Mouse (Mus musculus) cerebellum, postnatal 4 days (tissue): ENCODE data around the gene Nmt1.
A peak's percentile ranks its signal among the peaks of the same experiment; 100 is the strongest.

Experiments used
- DNase-seq, 2 experiments: peaks; one replicate each; pipeline ENCODE4 v3.0.0; 2022; ENCODE audit warnings: low spot score in 2 of 2, mixed read lengths in 1 of 2

Gene Nmt1

DNA sequence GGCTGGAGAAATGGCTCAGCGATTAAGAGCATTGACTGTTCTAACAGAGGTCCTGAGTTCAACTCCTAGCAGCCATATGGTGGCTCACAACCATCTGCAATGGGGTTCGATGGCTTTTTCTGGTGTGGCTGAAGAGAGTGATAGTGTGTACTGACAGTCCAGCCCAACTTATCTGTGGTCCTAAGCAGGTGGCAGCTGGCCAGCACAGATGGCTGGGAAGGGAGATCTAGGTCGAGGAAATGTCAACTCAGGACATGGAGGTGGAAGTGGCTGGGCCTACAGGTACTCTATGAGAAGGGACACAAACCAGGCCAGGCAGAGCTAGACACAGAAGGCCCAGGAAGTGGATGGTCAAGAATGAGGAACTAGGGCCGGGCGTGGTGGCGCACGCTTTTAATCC, 48.0 kb downstream of the Nmt1 start:
- DNase-seq = no peak

DNA sequence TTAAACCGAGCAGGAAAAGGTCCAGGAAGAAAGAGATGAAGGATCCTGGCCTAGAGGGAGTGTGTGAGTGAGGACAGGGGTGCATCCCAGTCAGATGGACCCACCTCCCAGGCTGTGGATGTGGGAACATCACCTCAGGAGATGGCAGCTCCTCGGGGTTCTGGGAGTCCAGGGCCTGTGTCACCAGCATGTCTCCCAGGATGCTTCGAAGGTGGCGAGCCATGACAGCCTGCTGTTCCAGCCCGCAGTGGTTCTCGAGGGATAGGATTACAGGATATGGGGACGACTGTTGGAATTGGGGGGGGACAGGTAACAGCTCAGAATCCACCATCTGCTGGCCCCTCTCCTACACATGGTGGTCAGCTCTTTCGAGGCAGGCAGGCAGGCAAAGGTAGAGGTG, 48.6 kb downstream of the Nmt1 start:
- no peak for DNase-seq

DNA sequence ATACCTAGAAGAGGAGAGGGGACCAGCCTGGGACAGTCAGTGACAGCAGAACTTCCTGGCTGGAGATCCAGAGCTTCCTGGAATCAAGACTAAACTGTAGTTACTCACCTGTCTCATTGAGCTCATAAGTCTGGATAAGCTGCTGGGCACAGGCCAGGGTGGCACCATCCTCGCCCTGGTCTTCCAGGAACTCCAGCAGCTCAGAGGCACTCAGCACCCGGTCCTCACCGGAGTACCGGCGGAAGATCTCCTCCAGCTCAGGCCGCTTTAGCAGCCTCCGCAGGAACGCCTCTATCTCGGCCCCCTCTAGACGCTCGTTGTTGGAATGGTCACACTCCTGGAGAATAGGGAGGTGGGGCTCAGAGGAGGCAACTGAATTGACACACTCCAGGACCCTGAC, 50.1 kb downstream of the Nmt1 start:
- no peak for DNase-seq

DNA sequence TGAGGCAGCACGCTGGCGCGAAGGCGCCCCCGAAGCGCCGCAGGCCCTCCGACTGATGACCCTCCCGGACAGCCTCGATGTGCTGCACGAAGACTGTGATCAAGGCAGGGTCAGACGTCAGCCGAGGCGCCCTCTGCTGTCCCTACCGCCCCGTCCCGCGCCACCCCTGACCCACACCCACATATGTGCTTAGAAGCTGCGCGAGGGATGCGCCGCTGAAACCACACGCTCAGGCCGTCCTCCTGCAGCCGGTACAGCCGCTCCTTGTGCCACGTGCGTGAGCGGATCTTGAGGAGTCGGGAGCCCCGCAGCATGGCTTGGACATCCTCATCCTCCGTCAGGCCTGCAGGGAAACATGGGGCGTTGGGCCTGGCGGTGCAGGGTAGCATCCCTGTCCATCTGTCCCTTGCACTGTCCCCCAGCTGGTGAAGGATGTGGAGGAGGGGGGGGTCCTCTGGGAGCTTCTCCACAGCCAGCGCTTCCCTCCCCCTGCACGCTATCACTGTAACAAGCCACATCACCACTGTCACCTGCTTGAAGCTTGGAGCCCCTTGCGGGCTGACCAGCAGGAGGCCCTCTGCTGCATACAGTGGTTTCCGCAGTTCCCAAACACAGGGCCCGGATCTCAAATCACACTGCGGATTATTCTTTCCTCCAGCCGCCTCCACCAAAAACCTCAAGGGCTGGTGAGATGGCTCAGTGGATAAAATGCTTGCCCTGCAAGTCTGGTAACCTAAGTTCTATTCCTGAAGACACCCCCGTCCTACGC, 52.5 kb downstream of the Nmt1 start:
- no peak for DNase-seq

DNA sequence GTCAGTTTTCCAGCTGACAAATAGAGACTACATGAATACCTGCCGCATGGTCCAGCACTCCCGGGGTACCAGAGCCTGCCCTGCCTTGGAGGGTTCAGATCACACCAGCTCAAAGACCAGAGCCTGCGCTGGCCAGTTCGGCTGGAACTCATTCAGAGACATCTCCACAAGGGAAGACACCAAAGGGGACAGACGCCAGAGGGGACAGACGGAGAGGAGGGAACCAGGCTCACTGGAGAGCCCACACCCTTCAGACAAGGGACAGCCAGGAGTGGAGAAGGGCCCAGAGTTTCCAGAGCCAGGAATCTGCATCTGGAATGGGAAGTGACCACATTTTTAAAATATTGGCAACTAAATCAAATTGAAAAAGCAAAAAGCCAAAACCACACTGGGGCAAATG, 53.6 kb downstream of the Nmt1 start:
- DNase-seq = no peak

DNA sequence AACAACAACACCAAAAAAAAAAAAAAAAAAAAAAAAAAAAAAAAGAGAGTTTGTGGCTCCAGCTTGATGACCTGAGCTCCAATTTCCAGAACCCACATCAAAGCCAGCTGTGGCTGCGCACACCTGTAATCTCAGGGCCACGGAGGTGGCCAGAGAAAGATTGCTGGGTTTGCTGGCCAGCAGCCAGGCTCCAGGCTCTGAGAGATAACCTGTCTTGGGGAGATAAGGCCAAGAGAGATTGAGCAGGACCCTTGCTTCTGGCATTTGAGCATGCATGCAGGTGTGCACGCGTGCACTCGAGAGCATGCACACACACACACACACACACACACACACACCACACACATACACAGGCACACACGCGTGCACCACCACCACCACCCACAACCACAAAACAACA, 65.3 kb downstream of the Nmt1 start:
- DNase-seq = no peak

DNA sequence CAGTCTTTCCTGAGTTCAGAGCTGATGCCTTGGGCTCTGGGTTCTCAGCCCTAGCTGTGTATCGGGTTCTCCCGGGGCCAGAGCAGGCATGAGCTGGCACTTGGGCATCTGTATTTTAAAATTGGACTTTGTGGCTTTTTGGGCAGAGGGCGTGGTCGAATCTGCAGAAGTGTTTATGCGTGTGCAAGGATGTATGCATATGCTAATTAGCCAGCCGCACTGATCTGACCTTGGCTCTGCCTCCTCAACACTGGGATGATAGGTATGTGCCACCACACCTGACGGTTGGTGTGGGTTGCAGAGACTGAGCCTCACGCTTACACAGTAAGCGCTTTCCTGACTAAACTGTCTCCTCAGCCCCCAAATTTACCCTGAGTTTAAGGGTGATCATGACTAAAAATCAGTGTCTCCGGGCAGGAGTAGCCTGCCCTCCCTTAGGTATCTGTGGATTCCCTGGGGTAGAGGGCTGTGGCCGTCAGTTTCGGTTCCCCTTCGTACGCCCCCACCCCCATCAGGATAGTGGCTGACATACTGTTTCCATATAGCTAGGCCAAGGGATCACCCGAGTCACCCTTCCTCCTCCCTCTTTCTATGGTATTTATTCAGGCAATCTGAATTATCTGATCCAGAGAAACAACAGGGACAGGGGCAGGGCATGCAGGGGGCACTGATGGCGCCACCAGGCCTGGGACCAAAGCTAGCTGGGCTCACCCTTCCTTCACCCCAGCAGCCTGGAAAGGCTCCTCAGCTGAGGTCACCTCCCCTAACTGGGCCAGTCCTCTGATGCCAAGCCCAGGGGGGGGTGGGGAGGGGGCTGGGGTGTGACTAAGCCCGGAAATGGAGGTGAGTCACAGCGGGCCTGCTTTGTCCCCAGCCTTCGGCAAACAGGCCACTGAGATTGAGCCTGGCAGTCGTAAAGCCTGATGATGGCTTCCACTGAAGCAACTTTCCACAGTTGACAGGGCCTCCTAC, 66.2 kb downstream of the Nmt1 start:
- no peak for DNase-seq

DNA sequence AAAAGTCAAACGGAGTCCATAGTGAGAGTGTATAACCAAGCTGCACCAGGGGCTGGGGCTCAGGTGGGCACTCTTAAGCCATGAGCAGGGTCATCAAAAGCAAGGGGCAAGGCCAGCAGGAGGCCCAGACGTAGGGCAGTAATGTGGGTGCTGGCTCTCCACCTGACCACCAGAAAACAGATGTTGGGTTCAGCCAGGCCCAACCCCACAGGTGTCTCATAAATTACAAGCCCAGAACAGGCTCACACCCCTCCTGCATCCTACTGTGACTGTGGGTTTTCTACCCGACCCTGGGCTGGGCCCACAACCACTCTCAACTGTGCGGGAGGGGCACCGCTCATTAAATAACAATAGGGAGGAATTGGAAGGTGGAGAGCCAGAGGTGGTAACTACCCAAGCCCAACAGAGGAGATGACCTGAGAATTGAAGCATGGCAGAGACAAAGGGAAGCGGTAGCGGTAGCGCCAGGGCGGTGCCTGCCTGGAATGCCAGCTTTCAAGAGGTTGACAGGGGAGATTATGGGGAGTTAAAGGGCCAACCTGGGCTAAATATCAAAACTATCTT, 67.2 kb downstream of the Nmt1 start:
- no peak for DNase-seq

DNA sequence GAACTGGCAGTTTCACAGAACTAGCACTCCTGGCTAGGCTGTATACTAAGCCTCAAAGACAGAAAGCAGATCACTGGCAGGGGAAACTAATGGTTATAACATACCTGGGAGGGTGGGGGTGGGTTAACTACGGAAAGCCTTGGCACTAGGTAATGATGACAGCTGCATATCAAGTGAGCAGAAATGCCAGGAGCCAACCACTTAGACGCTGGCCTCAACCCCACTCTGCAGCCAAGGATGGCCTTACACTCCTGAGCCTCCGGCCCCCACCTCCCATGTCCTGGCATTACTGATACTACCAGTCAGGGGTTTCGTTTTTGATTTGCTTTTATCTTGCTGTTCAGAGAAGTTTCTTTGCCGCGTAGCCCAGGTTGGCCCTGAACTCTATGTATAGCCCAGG, 67.8 kb downstream of the Nmt1 start:
- DNase-seq = no peak

DNA sequence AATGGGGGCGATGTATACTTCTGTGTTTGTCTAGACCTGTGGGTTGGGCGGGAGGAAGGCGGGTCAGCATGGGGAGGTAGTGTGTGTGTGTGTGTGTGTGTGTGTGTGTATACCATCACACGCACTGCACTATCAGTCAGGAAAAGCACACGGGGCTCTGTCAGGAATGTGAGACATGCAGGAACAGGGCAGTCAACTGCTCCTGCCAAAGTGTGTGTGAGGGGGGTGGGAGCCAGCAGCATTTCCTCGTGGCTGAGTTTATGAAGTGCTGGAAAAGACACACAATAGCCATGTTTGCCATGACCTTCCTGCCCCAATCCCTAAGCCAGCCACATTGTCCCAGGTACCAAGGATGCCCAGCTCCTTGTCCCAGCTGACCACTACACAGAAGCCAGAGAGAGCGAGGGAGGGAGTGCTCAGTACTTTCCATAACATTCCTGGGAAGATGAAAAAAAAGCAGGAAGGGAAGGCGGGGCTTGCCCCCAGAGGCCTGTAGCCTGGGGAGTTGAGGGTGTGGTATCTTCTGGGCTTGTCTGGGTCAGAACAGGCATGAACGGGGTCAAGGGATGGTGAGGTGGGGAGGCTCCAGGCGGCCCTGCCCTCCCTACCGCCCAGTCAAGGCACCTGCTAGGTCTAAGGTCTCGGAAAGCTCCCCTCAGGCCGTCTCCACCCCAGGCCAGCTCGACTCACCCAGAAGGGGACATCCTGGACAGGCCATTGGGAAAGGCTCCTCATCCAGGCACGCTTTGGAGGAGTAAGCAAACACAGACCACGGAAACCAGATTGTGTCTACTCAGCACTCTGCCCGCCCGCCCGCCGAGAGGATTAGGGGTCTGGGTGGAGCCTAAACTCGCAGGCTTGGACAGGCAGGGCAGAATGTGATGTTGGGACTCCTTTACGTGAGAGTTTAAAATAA, 69.2 kb downstream of the Nmt1 start:
- no peak for DNase-seq

DNA sequence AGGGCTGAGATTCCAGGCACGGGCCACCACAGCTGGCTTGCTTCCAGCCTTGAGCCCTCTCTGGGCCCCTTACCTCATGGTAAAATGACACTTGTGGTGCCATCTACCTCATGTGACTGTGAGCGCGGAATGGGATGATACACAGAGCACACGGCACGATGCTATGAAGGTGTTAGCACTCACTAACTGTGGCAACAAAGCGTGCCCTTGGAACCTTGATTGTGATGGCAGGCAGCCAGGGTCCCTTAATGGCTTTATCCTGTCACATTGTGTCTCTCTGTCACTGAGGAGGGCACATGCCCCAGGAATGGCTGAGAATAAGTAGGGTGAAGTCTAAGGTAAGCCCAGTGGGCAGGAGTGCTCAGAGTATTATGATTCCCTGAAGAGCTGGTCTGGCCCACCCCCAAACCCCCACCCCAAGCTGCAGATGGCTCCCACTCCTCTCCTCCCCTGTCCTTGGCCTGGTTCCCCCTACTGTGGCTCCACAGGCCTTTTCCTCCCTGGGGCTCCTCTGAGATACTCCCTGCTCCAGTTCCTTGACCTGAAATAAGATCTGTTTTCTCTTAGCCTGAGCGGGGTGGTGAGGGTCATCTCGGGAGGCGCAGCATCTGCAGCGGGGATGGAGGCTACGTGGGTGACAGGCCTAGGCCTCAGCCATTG, 70.7 kb downstream of the Nmt1 start:
- no peak for DNase-seq

DNA sequence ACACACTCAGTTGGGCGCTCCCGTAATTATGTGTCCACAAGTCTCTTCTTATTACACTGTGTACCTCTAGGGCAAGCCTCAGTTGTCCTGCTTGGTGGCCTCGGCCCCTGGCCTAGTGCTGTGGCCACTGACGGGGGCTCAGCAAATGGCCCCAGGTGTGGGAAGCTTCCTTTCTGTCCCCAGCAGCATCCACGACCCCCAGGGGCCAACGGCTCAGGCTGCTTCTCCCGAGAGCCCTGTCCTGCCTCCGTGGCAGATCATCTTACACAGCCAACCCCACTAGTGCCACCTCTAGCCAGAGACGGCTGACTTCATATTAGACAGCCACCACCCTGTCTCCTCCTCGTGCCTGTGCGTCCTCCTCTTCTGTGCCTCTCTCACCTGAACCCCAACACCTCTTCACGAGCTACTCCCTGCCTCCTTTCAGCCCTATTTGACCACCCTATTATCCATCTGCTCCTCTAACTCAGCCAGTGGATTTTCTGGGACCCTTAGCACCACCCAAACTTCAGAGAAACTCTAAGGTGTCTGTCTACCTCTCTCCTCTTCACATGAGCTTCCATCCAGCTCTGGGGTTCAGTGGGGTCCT, 71.5 kb downstream of the Nmt1 start:
- DNase-seq = no peak

DNA sequence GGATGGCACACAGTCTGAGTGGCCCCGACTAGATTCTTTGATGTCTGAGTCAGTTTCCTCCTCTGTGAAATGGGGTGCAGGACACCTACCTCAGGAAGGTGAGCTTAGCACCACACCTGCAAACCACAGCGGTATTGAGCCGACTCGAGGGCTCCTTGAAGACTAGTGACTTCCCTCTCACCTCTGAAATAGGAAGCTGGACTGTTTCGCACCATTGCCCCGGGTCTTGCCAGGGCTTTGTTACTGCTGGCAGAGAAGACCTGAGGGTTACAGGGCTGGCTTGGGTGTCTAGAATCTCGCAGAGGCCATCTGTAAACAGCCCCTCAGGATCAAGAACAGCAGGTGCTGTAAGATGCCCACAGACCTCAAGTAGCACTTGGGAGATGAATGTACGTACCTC, 72.4 kb downstream of the Nmt1 start:
- DNase-seq = no peak

DNA sequence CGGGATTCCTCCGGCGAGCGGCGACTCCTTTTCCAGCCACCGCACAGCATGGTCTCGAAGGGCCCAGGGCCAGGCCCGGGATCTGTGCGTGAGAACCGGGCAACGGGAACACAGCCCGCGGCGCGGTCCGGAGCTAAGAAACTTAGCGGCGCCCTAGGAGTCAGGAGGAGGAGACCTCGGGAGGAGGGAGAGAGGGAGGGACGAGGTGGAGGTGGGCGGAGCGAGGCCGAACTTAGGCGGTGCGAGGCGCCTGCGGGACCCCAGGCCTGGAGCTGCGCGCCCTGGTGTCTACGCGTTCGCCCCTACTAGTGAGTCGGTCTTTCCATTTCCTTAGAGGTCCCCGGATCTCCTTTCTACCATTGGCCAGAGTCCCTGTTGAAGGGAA, 73.5 kb downstream of the Nmt1 start, which contains the start of the genes Plcd3 and Acbd4:
TSS of gene Plcd3 (minus strand) at position 178 of the 385 bp plus-strand sequence.
TSS of gene Acbd4 (plus strand) at position 202 of the 385 bp plus-strand sequence.
- peak in 1 of 2 experiments; percentile 56 for DNase-seq

DNA sequence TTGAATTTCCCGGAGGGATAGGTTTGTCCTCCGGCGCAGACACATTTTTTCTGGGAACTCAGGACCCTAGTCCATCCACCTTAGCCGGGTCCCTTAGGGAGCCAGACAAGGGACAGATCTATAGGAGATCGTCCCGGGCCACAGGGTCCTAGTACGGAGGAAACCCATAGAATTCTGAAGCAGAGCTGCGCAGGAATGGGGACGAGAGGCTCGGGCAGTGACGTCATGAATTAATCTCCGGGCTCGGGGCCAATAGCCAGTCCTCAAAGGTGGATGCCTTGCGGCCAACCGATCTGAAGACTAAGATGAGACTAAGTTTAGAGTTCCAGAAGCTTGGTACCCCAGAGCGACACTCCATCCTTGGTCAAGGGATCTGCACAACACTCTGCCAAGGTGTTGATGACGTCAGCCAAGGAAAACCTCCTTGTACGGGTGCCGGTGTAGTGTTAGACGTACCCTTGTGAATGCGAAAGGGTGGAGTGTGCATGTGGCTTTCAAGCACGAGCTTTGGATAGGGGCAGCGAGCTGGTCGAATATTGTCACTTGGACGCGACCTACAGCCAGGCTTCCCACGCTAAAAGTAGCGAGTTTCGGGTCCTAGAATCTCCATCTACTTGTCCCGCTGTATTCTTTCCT, 74.0 kb downstream of the Nmt1 start:
- peak in 1 of 2 experiments; percentile 57 for DNase-seq

DNA sequence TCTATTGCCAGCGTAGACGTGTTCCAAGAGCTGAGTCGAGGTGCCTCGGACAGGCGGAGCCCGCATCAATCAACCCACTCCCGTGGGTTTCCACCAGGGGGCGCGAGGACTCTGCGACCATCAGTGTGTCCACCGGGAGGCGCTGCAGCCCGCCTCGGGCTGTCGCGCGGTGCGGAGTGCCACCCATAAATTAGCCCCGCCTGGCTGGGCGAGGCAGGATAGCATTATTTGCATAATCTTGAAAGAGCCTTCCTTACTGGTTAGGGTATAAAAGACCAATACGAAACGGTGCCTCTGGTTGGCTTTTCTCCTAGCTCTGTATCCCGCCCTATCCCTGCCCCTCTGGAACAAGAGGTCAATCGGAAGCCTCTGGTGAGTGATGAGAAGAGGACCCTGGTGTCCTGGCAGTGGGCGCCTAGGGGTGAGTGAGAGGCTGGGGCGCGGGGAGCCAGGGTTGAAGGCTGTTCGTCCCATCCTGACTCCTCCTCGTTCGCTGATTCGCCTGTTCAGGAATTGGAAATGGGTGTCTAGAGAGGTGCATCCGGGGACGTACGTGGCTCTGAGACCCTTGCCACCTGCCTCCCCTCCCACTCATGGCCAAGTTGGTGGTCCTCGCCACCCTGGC, 74.8 kb downstream of the Nmt1 start:
- DNase-seq = peak; percentile 98 to 99

DNA sequence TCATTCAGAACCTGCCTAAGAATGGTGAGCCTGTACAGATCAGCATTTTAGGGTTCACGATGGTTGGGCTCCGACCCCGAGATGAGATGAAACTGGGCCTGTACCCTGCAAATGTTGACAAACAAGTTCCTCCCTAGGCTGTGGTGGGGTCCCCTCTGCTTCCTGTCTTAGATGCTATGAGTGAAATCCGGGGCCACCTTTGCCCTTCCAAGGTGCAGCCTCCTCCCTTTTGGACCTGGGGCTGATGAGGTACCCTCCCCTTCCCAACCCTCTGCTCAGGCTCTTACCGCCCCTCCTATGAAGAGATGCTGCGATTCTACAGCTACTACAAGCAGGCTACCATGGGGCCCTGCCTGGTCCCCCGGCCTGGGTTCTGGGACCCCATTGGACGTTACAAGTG, 75.6 kb downstream of the Nmt1 start:
- DNase-seq = no peak

DNA sequence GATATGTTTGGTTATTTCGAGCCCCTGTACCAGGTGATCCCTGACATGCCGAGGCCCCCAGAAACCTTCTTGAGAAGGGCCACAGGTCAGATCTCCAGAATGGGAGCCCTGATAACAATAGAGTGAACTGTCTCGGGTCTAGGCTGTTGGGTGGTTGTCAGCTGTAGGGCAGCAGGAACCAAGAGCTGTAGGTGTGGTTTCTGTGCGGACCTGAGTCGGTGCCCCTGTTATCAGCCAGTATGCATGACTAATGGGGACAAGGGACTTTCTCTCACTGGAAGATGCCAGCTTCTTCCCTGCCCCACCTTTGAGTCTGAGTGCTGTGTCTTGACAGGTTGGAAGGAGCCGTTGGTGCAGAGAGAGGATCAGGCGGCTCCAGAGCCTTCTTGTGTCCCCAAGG, 76.5 kb downstream of the Nmt1 start:
- DNase-seq = no peak

DNA sequence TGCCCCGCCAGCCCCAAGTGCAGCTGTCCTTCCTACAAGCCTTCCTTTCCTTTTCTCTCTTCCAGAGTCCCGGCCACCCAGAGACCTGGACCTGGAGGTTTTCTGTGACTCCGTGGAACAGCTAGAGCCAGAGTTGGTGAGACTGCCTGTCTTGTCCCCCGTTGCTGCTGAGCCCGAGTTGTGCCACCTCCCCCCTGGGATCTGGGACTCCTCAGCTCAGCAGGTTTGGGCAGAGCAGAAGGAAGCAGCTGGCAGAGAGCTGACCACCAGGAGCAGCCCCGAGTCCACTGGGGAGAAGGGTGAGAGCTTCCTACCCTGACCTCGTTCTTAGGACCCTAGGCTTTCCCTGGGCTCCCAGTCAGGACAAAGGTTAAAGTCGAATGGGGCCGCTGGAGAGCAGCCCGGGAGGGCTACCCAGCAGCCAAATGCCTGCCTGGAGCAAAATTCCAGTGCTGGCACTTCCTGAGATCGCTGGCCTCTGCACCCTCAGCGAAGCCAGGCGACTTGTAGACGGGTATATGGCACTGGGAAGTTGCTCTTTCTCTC, 77.3 kb downstream of the Nmt1 start:
- no peak for DNase-seq
